Mouse (Mus musculus) ES-E14 (cell line): ENCODE data around the gene Esrp2.

Experiments used
- CHD2 ChIP-seq: IDR thresholded peaks from 2 replicates; pipeline ENCODE4 v1.6.1; 2014; ENCODE audit warnings: mild to moderate bottlenecking, low read depth, low read length, inconsistent platforms
- HCFC1 ChIP-seq: IDR thresholded peaks from 2 replicates; pipeline ENCODE4 v1.6.1; 2012; ENCODE audit warnings: low read length, inconsistent platforms, borderline replicate concordance; ENCODE audit not compliant: insufficient read depth
- ZC3H11A ChIP-seq: IDR thresholded peaks from 2 replicates; pipeline ENCODE4 v1.6.1; 2012; ENCODE audit warnings: low read depth, mild to moderate bottlenecking, inconsistent platforms, low read length, borderline replicate concordance
- ZNF384 ChIP-seq: IDR thresholded peaks from 2 replicates; pipeline ENCODE4 v1.6.1; 2012; ENCODE audit warnings: low read depth, low read length, inconsistent platforms

GRCm38 (mm10) chr8:106136156-106137130, at the start of gene Esrp2:
- TF ChIP-seq CHD2 (no peak), ZNF384 (no peak), HCFC1 (no peak), ZC3H11A (no peak)
